Mouse (Mus musculus): Measurements from ENCODE around the gene Atf6.

Gene Atf6

GRCm38 (mm10) chr1:170711731-170712130 is 155.8 kb downstream of the Atf6 start:
- intact Hi-C loops (cut with DNase I): no loop called here

GRCm38 (mm10) chr1:170709969-170710368 is 157.6 kb downstream of the Atf6 start:
- intact Hi-C loops (cut with DNase I): no loop called here

GRCm38 (mm10) chr1:170709481-170709880 is 158.1 kb downstream of the Atf6 start:
- intact Hi-C loops (cut with DNase I): no loop called here

- intact Hi-C loops (cut with DNase I): no loop called here
Measured at GRCm38 (mm10) chr1:170709034-170709433, 158.5 kb downstream of the Atf6 start.

- intact Hi-C loops (cut with DNase I): no loop called here
Measured at GRCm38 (mm10) chr1:170706046-170706445, 161.5 kb downstream of the Atf6 start.

- intact Hi-C loops (cut with DNase I): no loop called here
Measured at GRCm38 (mm10) chr1:170704911-170705594, 162.5 kb downstream of the Atf6 start.

- intact Hi-C loops (cut with DNase I): no loop called here
Measured at GRCm38 (mm10) chr1:170704103-170704502, 163.5 kb downstream of the Atf6 start.

- intact Hi-C loops (cut with DNase I): no loop called here
Measured at GRCm38 (mm10) chr1:170702958-170703357, 164.6 kb downstream of the Atf6 start.

- intact Hi-C loops (cut with DNase I): no loop called here
Measured at GRCm38 (mm10) chr1:170702263-170702662, 165.3 kb downstream of the Atf6 start.

- intact Hi-C loops (cut with DNase I): no loop called here
Measured at GRCm38 (mm10) chr1:170701582-170701981, 166.0 kb downstream of the Atf6 start.

- intact Hi-C loops (cut with DNase I): no loop called here
Measured at GRCm38 (mm10) chr1:170701178-170701577, 166.4 kb downstream of the Atf6 start.

GRCm38 (mm10) chr1:170700496-170701027 is 167.0 kb downstream of the Atf6 start:
- intact Hi-C loops (cut with DNase I): no loop called here

GRCm38 (mm10) chr1:170699553-170699952 is 168.0 kb downstream of the Atf6 start:
- intact Hi-C loops (cut with DNase I): no loop called here

- intact Hi-C loops (cut with DNase I): no loop called here
Measured at GRCm38 (mm10) chr1:170698771-170699170, 168.8 kb downstream of the Atf6 start.

- intact Hi-C loops (cut with DNase I): no loop called here
Measured at GRCm38 (mm10) chr1:170697771-170698356, 169.7 kb downstream of the Atf6 start.

GRCm38 (mm10) chr1:170696996-170697395 is 170.6 kb downstream of the Atf6 start:
- intact Hi-C loops (cut with DNase I): no loop called here

GRCm38 (mm10) chr1:170695326-170695725 is 172.2 kb downstream of the Atf6 start:
- intact Hi-C loops (cut with DNase I): no loop called here

- intact Hi-C loops (cut with DNase I): no loop called here
Measured at GRCm38 (mm10) chr1:170694821-170695291, 172.7 kb downstream of the Atf6 start.

GRCm38 (mm10) chr1:170691301-170691700 is 176.3 kb downstream of the Atf6 start:
- intact Hi-C loops (cut with DNase I): no loop called here

GRCm38 (mm10) chr1:170689773-170690172 is 177.8 kb downstream of the Atf6 start:
- intact Hi-C loops (cut with DNase I): no loop called here

- intact Hi-C loops (cut with DNase I): no loop called here
Measured at GRCm38 (mm10) chr1:170683863-170684262, 183.7 kb downstream of the Atf6 start.

- intact Hi-C loops (cut with DNase I): no loop called here
Measured at GRCm38 (mm10) chr1:170679624-170680023, 187.9 kb downstream of the Atf6 start.

GRCm38 (mm10) chr1:170678861-170679260 is 188.7 kb downstream of the Atf6 start:
- intact Hi-C loops (cut with DNase I): no loop called here

Measured in adrenal gland (tissue).